Mouse (Mus musculus) embryonic facial prominence, embryonic 12.5 days (tissue): Measurements from ENCODE around the gene Txn2. TPM values are rescaled to one million over a fixed set of nuclear protein-coding genes. Genes with fewer than 3 reads are reported as not detected.
A peak's percentile ranks its signal among the peaks of the same experiment; 100 is the strongest.

Experiments
- ATAC-seq: fragments of 200-750 bp; cut with Nextera tagmentation; 2 replicates; pipeline ENCODE4 v1.8.0; 2017; ENCODE audit not compliant: insufficient number of reproducible peaks, insufficient read depth, low FRiP score, low TSS enrichment
- H3K27ac ChIP-seq: fragments of 300-500 bp; sonication (generic); 2 replicates; pipeline ENCODE4 v1.5.1; 2016; ENCODE audit warnings: mild to moderate bottlenecking
- H3K27me3 ChIP-seq: fragments of 300-500 bp; sonication (generic); 2 replicates; pipeline ENCODE4 v1.6.1; 2016; ENCODE audit warnings: mild to moderate bottlenecking, moderate library complexity
- H3K36me3 ChIP-seq: fragments of 300-500 bp; sonication (generic); 2 replicates; pipeline ENCODE4 v1.6.1; 2016; ENCODE audit warnings: mild to moderate bottlenecking
- H3K4me1 ChIP-seq: fragments of 300-500 bp; sonication (generic); 2 replicates; pipeline ENCODE4 v1.6.1; 2016
- H3K4me2 ChIP-seq: fragments of 300-500 bp; sonication (generic); replicated peaks from 2 replicates; pipeline ENCODE4 v1.6.1; 2016; ENCODE audit warnings: mild to moderate bottlenecking, moderate library complexity
- H3K4me3 ChIP-seq: fragments of 300-500 bp; sonication (generic); 2 replicates; pipeline ENCODE4 v1.5.1; 2016; ENCODE audit warnings: mild to moderate bottlenecking
- H3K9ac ChIP-seq: fragments of 300-500 bp; sonication (generic); 2 replicates; pipeline ENCODE4 v1.6.1; 2016; ENCODE audit warnings: mild to moderate bottlenecking, moderate library complexity
- H3K9me3 ChIP-seq: fragments of 300-500 bp; sonication (generic); 2 replicates; pipeline ENCODE4 v1.6.1; 2016; ENCODE audit warnings: mild to moderate bottlenecking, moderate library complexity
- whole genome bisulfite sequencing: fragments of 180-500 bp; shearing (Covaris S2); methylation state at CpG from one replicate; pipeline ENCODE4 v1.1.7; 2016; 5-methylcytosine and 5-hydroxymethylcytosine counted together
- polyA plus RNA-seq: library from polyadenylated mRNA; unstranded; fragments of >200 nt; fragmentation: Nextera tagmentation; extraction: Ambion mirVana; gene quantifications from 2 replicates; pipeline ENCODE4 v1.2.1, GENCODE M21; 2016

Txn2 gene
- polyA plus RNA-seq, 1 experiment from 2014 or later, result 220 TPM

- peaks cover 78% of the 10 kb centered on the region for H3K36me3 ChIP-seq
- ATAC-seq, result no peak
Observed at GRCm38 (mm10) chr15:77919441-77919840, 9.4 kb downstream of the Txn2 start.

GRCm38 (mm10) chr15:77916851-77917544 lies 11.8 kb downstream of the Txn2 start:
- Histone ChIP-seq H3K4me1 (peaks cover 10% of the 10 kb centered on the region; the same call in 1 of the 2 replicates), H3K27ac (no peak overlapping the region), H3K4me3 (no peak overlapping the region), H3K9ac (no peak overlapping the region), H3K4me2 (no peak overlapping the region), H3K27me3 (no peaks in the 10 kb centered on the region), H3K9me3 (no peaks in the 10 kb centered on the region), H3K36me3 (peaks cover 64% of the 10 kb centered on the region)
- 42% methylated on average over 8 of the region's 8 CpGs for WGBS
- no peak for ATAC-seq

More at GRCm38 (mm10) chr15:77919441-77919840, 9.4 kb downstream of the Txn2 start:
- Histone ChIP-seq H3K4me1 (no peaks in the 10 kb centered on the region), H3K4me2 (no peak overlapping the region), H3K27ac (no peak overlapping the region), H3K9me3 (no peaks in the 10 kb centered on the region), H3K4me3 (no peak overlapping the region), H3K9ac (no peak overlapping the region), H3K27me3 (no peaks in the 10 kb centered on the region)
- WGBS, result 89% methylated on average over 12 of the region's 12 CpGs

DNA sequence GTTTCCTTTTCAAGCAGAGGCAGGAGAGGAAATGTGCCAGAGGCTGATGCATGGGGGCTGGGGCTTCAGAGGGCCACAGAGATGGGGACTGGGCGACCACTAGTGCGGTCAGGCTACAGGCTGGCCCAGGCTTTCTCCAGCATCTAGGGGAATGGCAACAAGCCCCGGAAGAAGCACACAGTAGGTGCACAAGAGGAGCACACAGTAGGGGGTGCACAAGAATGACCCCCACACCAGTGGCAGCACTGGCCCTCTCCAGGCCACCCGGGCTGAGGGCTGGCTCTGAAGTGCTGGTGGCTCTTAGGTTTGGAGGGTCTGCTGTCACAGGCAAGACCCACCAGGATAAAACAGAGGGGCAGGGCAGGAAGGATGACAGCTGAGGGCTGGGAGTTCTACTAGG lies 13.5 kb downstream of the Txn2 start:
- Histone ChIP-seq H3K27ac (no peak overlapping the region), H3K27me3 (no peaks in the 10 kb centered on the region), H3K9ac (no peak overlapping the region), H3K4me3 (no peak overlapping the region), H3K4me1 (peaks cover 10% of the 10 kb centered on the region; the same call in 1 of the 2 replicates), H3K36me3 (peaks cover 51% of the 10 kb centered on the region), H3K9me3 (no peaks in the 10 kb centered on the region), H3K4me2 (no peak overlapping the region)
- WGBS, result 91% methylated on average over 4 of the region's 4 CpGs
- no peak for ATAC-seq

DNA sequence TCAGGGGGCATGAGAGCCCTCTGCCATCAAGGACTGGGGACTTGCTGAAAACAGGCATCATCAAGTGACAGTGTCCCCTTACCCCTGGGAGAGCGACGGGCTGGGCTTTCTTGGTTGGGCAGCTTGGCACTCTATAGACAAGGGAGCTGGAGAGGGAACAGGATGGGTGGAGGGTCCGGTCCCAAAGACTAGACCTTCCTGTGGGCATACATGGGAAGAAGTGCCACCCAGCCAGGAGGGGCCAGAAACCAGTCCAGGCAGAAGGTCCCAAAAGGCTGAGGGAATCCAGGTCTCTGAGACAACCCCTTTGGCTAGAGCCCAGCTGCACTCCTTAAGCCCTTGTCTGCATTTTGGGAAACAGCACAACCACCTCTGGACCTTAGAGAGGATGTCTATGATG lies 14.3 kb downstream of the Txn2 start:
- Histone ChIP-seq H3K4me1 (peaks cover 10% of the 10 kb centered on the region; the same call in 1 of the 2 replicates), H3K27ac (no peak overlapping the region), H3K4me2 (no peak overlapping the region), H3K27me3 (no peaks in the 10 kb centered on the region), H3K9me3 (no peaks in the 10 kb centered on the region), H3K4me3 (no peak overlapping the region), H3K36me3 (peaks cover 47% of the 10 kb centered on the region), H3K9ac (no peak overlapping the region)
- 97% methylated on average over 3 of the region's 3 CpGs for WGBS
- ATAC-seq, result no peak

- Histone ChIP-seq H3K4me1 (peaks cover 10% of the 10 kb centered on the region; the same call in 1 of the 2 replicates), H3K9me3 (no peaks in the 10 kb centered on the region), H3K36me3 (peaks cover 33% of the 10 kb centered on the region), H3K4me2 (no peak overlapping the region), H3K9ac (no peak overlapping the region), H3K27me3 (no peaks in the 10 kb centered on the region), H3K4me3 (no peak overlapping the region), H3K27ac (no peak overlapping the region)
- 84% methylated on average over 8 of the region's 8 CpGs for WGBS
- no peak for ATAC-seq
Observed at GRCm38 (mm10) chr15:77913054-77913453, 15.8 kb downstream of the Txn2 start.

DNA sequence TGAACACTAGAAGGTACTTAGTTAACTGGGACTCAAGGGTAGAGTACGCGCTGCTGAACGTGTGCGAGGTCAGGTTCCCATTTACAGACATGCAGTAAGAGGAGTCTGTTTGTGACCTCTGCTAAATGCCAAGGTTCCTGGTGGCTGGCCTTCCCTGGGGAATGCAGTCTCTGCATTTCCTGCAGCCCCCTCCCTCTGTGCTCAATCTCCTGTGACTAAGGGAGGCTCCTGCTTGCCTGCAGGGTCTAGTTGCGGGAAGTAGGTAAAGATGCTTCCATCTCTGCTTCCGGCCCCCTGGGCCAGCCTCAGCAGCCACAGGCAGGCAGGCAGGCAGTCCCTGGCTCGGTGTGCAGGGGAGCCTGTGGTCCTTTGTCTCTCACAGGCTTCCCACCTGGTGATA lies 16.2 kb downstream of the Txn2 start:
- WGBS, result 38% methylated on average over 7 of the region's 7 CpGs
- Histone ChIP-seq H3K36me3 (peaks cover 30% of the 10 kb centered on the region), H3K4me3 (no peak overlapping the region), H3K9ac (no peak overlapping the region), H3K9me3 (no peaks in the 10 kb centered on the region), H3K4me2 (no peak overlapping the region), H3K27me3 (no peaks in the 10 kb centered on the region), H3K27ac (0 out of 2 replicates have a peak overlapping the region, but pooled peaks have one; percentile 7), H3K4me1 (peaks cover 10% of the 10 kb centered on the region; the same call in 1 of the 2 replicates)
- ATAC-seq, result no peak

DNA sequence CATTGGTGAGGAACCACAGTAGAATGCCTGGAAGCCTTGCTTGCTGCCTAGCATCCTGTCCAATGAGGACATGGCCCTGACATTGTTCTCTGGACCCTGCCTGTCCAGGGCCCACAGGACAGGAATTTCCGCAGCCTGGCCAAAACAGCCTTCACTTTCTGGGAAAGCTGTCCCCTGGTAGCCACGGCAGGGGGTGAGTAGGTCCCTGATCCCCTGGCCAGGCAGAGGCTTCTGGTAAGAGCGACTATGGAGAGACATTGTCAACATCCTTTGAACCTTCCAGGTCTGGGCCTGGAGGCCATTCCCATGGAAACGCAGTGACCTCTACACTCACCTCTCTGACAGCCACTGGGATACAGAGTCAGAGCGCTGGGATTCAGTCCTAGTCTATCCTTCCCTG lies 16.8 kb downstream of the Txn2 start:
- peaks cover 30% of the 10 kb centered on the region for H3K36me3 ChIP-seq
- H3K9me3 ChIP-seq, result no peaks in the 10 kb centered on the region
- H3K4me2 ChIP-seq, result no peak overlapping the region
- H3K4me3 ChIP-seq, result no peak overlapping the region
- H3K27me3 ChIP-seq, result no peaks in the 10 kb centered on the region
- WGBS, result 50% methylated on average over 5 of the region's 5 CpGs
- H3K4me1 ChIP-seq, result peaks cover 10% of the 10 kb centered on the region; the same call in 1 of the 2 replicates
- 0 out of 2 replicates have a peak overlapping the region, but pooled peaks have one; percentile 3 for H3K27ac ChIP-seq
- no peak for ATAC-seq
- no peak overlapping the region for H3K9ac ChIP-seq

GRCm38 (mm10) chr15:77911065-77911464 lies 17.7 kb downstream of the Txn2 start:
- Histone ChIP-seq H3K27ac (no peak overlapping the region), H3K4me1 (peaks cover 10% of the 10 kb centered on the region; the same call in 1 of the 2 replicates), H3K4me3 (no peak overlapping the region), H3K36me3 (peaks cover 23% of the 10 kb centered on the region), H3K27me3 (0 out of 2 replicates have a peak, but pooled peaks cover 5% of the 10 kb centered on the region), H3K4me2 (no peak overlapping the region), H3K9me3 (no peaks in the 10 kb centered on the region), H3K9ac (no peak overlapping the region)
- 4% methylated on average over 2 of the region's 2 CpGs for WGBS
- ATAC-seq, result no peak

- Histone ChIP-seq H3K27me3 (0 out of 2 replicates have a peak, but pooled peaks cover 5% of the 10 kb centered on the region), H3K4me2 (no peak overlapping the region), H3K27ac (no peak overlapping the region), H3K9me3 (no peaks in the 10 kb centered on the region), H3K4me3 (no peak overlapping the region), H3K9ac (no peak overlapping the region), H3K36me3 (no peaks in the 10 kb centered on the region), H3K4me1 (peaks cover 26% of the 10 kb centered on the region)
- ATAC-seq, result no peak
- WGBS, result 43% methylated on average over 9 of the region's 9 CpGs
Observed at GRCm38 (mm10) chr15:77907646-77908518, 20.9 kb downstream of the Txn2 start.

GRCm38 (mm10) chr15:77906545-77906944 lies 22.3 kb downstream of the Txn2 start:
- WGBS, result 48% methylated on average over 10 of the region's 10 CpGs
- Histone ChIP-seq H3K4me1 (peaks cover 19% of the 10 kb centered on the region), H3K4me2 (no peak overlapping the region), H3K36me3 (no peaks in the 10 kb centered on the region), H3K4me3 (no peak overlapping the region), H3K9ac (no peak overlapping the region), H3K27me3 (0 out of 2 replicates have a peak, but pooled peaks cover 5% of the 10 kb centered on the region), H3K9me3 (no peaks in the 10 kb centered on the region), H3K27ac (no peak overlapping the region)
- no peak for ATAC-seq

DNA sequence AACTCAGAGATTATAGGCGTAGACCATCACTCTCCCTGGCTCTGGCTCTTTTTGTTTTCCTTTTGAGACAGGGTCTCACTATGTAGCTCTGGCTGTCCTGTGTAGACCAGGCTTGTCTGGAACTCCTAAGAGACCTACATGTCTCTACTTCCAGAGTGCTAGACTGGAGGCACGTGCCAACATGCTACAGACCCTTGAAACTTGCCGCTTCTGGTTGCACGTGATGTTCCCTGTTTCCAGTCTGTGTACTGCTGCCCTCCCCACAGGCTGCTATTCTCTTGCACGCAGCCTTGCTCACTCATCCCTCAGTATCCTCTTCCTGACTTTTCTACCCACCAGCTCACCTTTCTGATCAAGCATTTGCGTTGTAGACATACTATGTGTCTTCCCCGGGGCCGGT lies 22.7 kb downstream of the Txn2 start:
- no peaks in the 10 kb centered on the region for H3K36me3 ChIP-seq
- no peaks in the 10 kb centered on the region for H3K9me3 ChIP-seq
- no peak overlapping the region for H3K4me3 ChIP-seq
- 79% methylated on average over 8 of the region's 8 CpGs for whole genome bisulfite sequencing
- ATAC-seq, result no peak
- peaks cover 19% of the 10 kb centered on the region for H3K4me1 ChIP-seq
- no peak overlapping the region for H3K9ac ChIP-seq
- H3K4me2 ChIP-seq, result no peak overlapping the region
- 0 out of 2 replicates have a peak, but pooled peaks cover 5% of the 10 kb centered on the region for H3K27me3 ChIP-seq
- no peak overlapping the region for H3K27ac ChIP-seq
